Mouse (Mus musculus) adipocyte (in vitro differentiated cells): ENCODE data around the gene Msmp.
"Not testable (repeated sequence)": the region's sequence is repeated elsewhere in the genome, so short reads cannot be mapped to it uniquely, and the experiment has no call there.

Source experiments
- DNase-seq: peaks from one replicate; pipeline ENCODE4 v3.0.0-alpha.2; 2016; ENCODE audit warnings: low spot score

Gene Msmp

DNA sequence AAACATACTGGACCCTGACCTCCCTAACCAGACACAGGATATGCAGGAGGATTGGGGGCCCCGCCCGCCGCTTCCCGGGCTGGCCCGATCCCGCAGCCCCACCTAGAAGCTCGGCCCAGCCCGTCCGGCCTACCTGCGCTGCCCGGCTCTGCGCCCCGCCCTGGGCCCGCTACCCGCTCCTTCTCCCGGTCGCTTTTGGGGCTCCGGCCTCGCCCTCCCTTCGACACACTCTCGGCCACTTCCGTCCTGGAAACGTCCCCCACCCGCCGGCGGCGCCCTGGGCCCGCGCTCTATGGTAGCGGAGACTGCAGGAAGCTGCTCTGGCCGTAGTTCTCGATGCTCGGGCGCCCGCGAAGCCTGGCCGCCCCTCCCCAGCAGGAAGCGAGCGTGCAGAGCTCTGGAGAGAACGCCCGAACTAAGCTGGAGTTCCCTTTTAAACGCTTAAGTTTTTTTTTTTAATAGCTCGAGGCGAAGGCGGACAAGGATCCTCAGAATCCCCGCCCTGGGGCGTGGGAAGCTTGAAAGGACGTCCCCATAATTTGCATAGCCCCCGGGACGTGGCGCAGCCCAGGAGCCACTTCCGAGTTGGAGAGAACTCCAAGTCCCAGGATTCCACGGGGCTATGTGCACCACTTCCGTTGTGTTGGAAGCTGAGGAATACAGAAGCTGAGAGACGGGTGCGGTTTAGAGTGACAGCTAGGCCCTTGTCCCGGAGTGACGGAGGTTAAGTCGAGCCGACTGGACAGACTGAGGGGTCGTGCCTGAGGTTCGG lies 22.1 kb downstream of the Msmp start, which contains the start of the genes Creb3 and Tln1:
Gene Creb3 (plus strand): TSS at position 336 of the 772 bp plus-strand sequence.
Gene Tln1 (minus strand): TSS at position 695 of the 772 bp plus-strand sequence.
- peak; percentile 98 for DNase-seq

- no peak for DNase-seq
Observed at GRCm38 (mm10) chr4:43561436-43561996, 22.8 kb downstream of the Msmp start.

- DNase-seq, result peak; percentile 21
Observed at GRCm38 (mm10) chr4:43560976-43561375, 23.3 kb downstream of the Msmp start.

- peak; percentile 35 for DNase-seq
Observed at GRCm38 (mm10) chr4:43560243-43560611, 24.1 kb downstream of the Msmp start.

DNA sequence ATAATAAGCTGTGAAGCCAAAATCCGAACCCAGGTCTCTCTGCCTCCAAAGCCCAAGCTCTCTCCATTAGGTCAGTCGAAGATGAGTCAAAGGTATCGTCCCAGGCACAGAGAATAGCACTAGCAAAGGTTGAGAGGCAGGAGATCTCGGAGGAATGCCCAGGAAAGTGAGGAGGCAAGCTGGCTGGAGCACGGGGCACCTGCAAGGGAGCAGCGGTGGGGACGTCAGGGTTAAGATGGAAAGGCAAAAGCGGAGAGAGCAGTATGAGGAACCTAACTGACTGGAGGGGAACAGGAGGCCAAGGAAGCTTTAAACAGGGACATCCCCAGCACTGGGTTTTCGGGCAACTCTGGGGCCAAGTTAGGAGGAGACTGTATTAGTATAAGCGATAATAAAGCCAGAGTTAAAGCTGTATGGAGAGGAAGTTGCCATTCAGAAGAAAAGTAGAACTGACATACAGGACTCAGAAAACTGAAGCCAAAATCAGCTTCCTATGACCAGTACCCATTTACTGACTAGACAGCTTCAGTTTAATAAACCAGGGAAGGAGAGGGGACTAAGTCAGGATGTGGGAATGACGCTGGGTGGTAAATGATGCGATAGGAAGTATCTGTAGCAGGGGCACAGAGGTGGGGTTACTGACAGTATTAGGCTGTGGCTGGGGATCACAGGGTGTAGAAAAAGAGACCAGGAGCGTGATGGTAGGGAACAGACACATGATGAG lies 24.6 kb downstream of the Msmp start:
- no peak for DNase-seq

DNA sequence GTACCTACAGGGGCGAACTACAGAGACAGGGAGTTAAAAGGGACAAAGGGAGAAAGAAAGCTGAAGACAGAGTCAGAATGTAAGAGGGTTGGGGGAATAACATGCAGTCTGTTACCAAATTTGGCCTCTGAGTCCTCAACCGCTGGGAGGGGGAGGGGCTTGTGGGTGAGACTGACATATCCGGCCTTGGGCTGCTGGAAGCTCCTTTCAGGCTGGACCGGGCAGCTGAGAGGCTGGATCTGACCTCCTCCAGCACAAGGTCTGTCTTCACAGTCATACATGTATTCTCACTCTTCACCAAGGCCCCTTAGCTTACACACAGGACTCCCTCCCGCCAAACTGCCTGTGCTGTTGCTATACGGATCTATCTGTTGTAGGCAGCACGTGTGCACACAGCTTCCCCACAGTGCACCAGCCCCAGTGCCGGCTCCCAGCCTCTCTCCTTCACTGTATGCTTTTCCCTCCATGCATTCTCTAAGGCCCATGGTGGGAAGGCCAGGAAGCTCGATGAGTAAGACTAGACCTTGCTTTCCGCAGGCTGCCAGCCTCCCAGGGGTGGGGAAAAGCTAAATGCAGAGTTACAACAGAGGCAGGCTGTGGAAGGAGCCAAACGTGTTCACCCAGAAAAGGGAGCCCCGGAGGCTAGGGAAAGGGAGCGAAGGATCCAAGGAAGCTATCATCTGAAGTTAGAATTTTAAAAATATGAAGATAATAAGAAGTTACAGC lies 25.5 kb downstream of the Msmp start:
- peak; percentile 72 for DNase-seq

DNA sequence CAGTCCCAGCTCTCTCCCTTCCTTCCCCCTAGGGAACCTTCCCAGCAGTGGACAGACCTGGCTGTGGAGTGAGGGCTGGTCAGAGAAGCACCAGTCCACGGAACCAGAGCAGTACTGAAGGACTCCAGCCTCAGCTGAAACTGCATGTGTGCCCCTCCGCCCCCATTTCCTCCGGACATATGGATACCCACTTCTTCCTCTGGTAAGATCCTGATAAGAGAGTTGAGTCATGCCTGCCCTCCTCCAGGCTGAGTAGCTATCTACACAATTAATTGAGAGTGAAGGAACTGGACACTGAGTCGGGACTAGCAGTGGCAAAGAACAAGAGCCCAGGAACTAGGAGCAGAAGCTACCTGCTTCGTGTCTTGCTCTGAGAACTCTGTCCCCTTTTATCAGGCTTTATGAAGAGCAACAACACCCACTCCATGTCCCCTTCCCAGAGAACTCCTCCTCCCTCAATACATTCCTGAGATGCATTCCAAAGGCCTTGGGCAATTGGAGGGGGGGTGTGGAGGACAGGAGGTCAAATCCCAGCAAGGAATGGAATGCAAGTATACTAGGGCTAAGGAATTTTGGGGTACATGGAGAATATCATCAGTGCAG lies 26.2 kb downstream of the Msmp start:
- DNase-seq, result no peak

GRCm38 (mm10) chr4:43555926-43556325 lies 28.4 kb downstream of the Msmp start:
- no peak for DNase-seq

DNA sequence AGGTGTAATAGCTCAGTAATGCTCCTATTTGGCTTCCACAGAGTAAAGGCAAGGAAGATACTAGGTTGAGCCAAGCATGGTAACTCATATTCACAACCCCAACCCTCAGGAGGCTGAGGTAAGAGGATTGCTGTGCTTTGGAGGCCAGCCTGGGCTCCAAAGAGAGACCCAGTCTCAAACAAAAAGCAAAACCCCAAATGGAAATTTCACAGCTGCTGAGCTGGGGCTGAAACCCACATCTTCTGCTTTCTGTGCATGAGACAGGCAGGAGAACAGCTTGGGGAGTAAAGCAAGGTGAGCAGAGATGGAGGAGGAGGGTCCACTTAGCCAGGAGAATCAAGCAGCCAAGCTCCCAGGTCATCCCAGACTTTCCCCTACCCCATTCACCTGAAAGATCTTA lies 30.4 kb downstream of the Msmp start:
- no peak for DNase-seq

- no peak for DNase-seq
Observed at GRCm38 (mm10) chr4:43552437-43552836, 31.9 kb downstream of the Msmp start.

DNA sequence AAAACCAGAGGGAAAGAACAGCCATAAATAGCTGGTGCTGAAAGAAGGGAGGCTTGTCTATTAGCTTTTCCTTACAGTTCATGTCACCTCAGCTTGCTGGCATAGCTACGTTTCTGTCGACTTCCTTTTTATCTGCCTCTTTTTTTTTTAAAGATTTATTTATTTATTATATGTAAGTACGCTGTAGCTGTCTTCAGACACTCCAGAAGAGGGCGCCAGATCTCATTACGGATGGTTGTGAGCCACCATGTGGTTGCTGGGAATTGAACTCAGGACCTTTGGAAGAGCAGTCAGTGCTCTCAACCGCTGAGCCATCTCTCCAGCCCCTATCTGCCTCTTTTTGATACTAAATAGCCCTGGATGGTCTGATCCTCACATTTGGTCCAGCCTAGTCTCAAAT lies 32.4 kb downstream of the Msmp start:
- DNase-seq, result not testable (repeated sequence)

GRCm38 (mm10) chr4:43549055-43549454 lies 35.2 kb downstream of the Msmp start:
- DNase-seq, result no peak

- no peak for DNase-seq
Observed at GRCm38 (mm10) chr4:43547160-43547559, 37.1 kb downstream of the Msmp start.

GRCm38 (mm10) chr4:43546375-43547047 lies 37.8 kb downstream of the Msmp start:
- no peak for DNase-seq

GRCm38 (mm10) chr4:43542044-43542443 lies 42.2 kb downstream of the Msmp start:
- DNase-seq, result no peak

GRCm38 (mm10) chr4:43536031-43536430 lies 48.3 kb downstream of the Msmp start:
- no peak for DNase-seq

- DNase-seq, result no peak
Observed at GRCm38 (mm10) chr4:43535628-43536027, 48.7 kb downstream of the Msmp start.

GRCm38 (mm10) chr4:43533270-43533669 lies 51.0 kb downstream of the Msmp start:
- no peak for DNase-seq
